7 mouse cellular contexts compared by ENCODE assay signal in the genomic region with DNA sequence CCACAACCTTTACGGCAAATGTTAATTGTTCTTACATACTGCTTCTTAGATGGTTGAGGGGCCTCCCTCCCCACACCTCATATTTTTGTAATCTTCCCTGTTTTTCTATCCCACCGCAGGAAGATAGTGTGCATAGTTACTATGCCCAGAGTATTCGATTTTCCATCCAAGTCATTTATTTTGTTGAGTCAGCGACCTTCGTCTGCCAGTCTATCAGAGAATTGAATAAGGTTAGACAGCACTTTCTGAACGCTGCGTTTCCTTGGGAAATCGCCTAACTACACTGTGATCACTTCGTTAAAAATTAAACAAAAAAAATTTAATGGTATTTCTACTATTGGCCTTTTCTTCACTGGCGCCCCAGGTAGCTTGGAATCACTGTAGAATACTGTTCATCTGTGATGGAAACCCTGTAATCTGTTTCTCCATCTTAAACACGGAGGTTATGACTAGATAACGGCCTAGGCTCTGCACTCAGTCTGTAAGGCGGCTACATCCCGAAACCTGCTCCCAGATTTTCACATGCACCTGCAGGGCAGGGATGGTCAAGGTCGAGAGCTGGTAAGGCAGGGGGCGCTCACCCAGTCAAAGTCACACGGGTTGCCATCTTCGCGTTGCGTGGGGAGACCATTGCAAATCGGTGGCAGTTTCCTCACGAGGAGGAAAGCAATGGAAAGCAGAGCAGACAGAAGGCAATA. TPM values are rescaled to one million over a fixed set of nuclear protein-coding genes. Genes with fewer than 3 reads are reported as not detected.
DNase-seq lines count a peak whose midpoint lies in the region; ATAC-seq lines count a peak whose summit lies in the region.

No protein-coding gene starts in this region.

- H3K27ac ChIP-seq in hindbrain, embryonic 16.5 days (ENCODE audit: low read depth, low read length) = peak overlapping the region; percentile 86
- H3K27ac ChIP-seq in midbrain, embryonic 16.5 days (ENCODE audit: low read length) = peak overlapping the region; percentile 86

- H3K4me3 ChIP-seq in hindbrain, embryonic 16.5 days (ENCODE audit: low read length) = peak overlapping the region; percentile 71
- peak overlapping the region; percentile 65 for H3K4me3 ChIP-seq in midbrain, embryonic 16.5 days (ENCODE audit: low read depth, low read length)

- peak overlapping the region; percentile 76 for H3K9ac ChIP-seq in hindbrain, embryonic 16.5 days (ENCODE audit: low read depth, low read length)
- peak overlapping the region; percentile 73 for H3K9ac ChIP-seq in midbrain, embryonic 16.5 days (ENCODE audit: low read depth, low read length)

- peaks cover 18% of the 10 kb centered on the region for H3K36me3 ChIP-seq in hindbrain, embryonic 16.5 days (ENCODE audit: control insufficient read depth, insufficient read depth, low read length)
- peaks cover 6% of the 10 kb centered on the region; the same call in 1 of the 2 replicates for H3K36me3 ChIP-seq in midbrain, embryonic 16.5 days (ENCODE audit: control insufficient read depth, insufficient read depth, low read length)

- peaks cover 21% of the 10 kb centered on the region for H3K4me1 ChIP-seq in hindbrain, embryonic 16.5 days (ENCODE audit: control insufficient read depth, insufficient read depth, low read depth, low read length)
- H3K4me1 ChIP-seq in midbrain, embryonic 16.5 days (ENCODE audit: control insufficient read depth, insufficient read depth, low read length) = peaks cover 21% of the 10 kb centered on the region

- DNase-seq in ovary, postnatal 10 days (ENCODE audit: low spot score) = peak; percentile 23
- no peak for DNase-seq in ovary, postnatal 36 days (ENCODE audit: low spot score)
- DNase-seq in embryo, embryonic 9.5 days (ENCODE audit: extremely low spot score) = peak; percentile 72
- DNase-seq in cerebellum, adult 11 months = no peak
- DNase-seq in left cerebral cortex, adult 11 months (ENCODE audit: low spot score) = no peak

- 11% methylated on average over 21 of the region's 22 CpGs for WGBS in hindbrain, embryonic 16.5 days
- WGBS in midbrain, embryonic 16.5 days = 12% methylated on average over 21 of the region's 22 CpGs

- no peaks in the 10 kb centered on the region for H3K9me3 ChIP-seq in hindbrain, embryonic 16.5 days (ENCODE audit: control insufficient read depth, low read length)
- H3K9me3 ChIP-seq in midbrain, embryonic 16.5 days (replicated peaks; ENCODE audit: control insufficient read depth, low read length, poor library complexity, severe bottlenecking) = no peaks in the 10 kb centered on the region

- no peaks in the 10 kb centered on the region for H3K27me3 ChIP-seq in hindbrain, embryonic 16.5 days (replicated peaks; ENCODE audit: control insufficient read depth, insufficient read depth, low read length)
- H3K27me3 ChIP-seq in midbrain, embryonic 16.5 days (ENCODE audit: control insufficient read depth, insufficient read depth, low read depth, low read length) = no peaks in the 10 kb centered on the region

- peak; percentile 65 for ATAC-seq in hindbrain, embryonic 16.5 days
- ATAC-seq in midbrain, embryonic 16.5 days = peak; percentile 75

- peak overlapping the region; percentile 66 for H3K4me2 ChIP-seq in hindbrain, embryonic 16.5 days (ENCODE audit: low read length)
- H3K4me2 ChIP-seq in midbrain, embryonic 16.5 days (ENCODE audit: low read length) = peak overlapping the region; percentile 67

RNA-seq across cellular contexts. Expression of a gene that starts 0.4 kb away (rescaled TPM):
- not detected in 2 replicates for polyA plus RNA-seq in hindbrain, embryonic 16.5 days (2015; fragmentation: Nextera tagmentation; extraction: Ambion mirVana)
- not detected in 2 replicates for polyA plus RNA-seq in midbrain, embryonic 16.5 days (2015; fragmentation: Nextera tagmentation; extraction: Ambion mirVana)

RNA-seq across cellular contexts. Expression of a gene that starts 0.8 kb away (rescaled TPM):
- polyA plus RNA-seq in hindbrain, embryonic 16.5 days (2015; fragmentation: Nextera tagmentation; extraction: Ambion mirVana) = 50.7 and 51.3 TPM in 2 replicates
- polyA plus RNA-seq in midbrain, embryonic 16.5 days (2015; fragmentation: Nextera tagmentation; extraction: Ambion mirVana) = 52.3 and 53.6 TPM in 2 replicates

RNA-seq across cellular contexts. Expression of a gene that starts 1.5 kb away (rescaled TPM):
- polyA plus RNA-seq in hindbrain, embryonic 16.5 days (2015; fragmentation: Nextera tagmentation; extraction: Ambion mirVana) = 342 and 364 TPM in 2 replicates
- 298 and 301 TPM in 2 replicates for polyA plus RNA-seq in midbrain, embryonic 16.5 days (2015; fragmentation: Nextera tagmentation; extraction: Ambion mirVana)

RNA-seq across cellular contexts. Expression of a gene that starts 6.8 kb away (rescaled TPM):
- polyA plus RNA-seq in hindbrain, embryonic 16.5 days (2015; fragmentation: Nextera tagmentation; extraction: Ambion mirVana) = 184 and 198 TPM in 2 replicates
- 177 and 185 TPM in 2 replicates for polyA plus RNA-seq in midbrain, embryonic 16.5 days (2015; fragmentation: Nextera tagmentation; extraction: Ambion mirVana)

RNA-seq across cellular contexts. Expression of a gene that starts 18.5 kb away (rescaled TPM):
- 0.26 and 0.44 TPM in 2 replicates for polyA plus RNA-seq in hindbrain, embryonic 16.5 days (2015; fragmentation: Nextera tagmentation; extraction: Ambion mirVana)
- 0.26 and 0.39 TPM in 2 replicates for polyA plus RNA-seq in midbrain, embryonic 16.5 days (2015; fragmentation: Nextera tagmentation; extraction: Ambion mirVana)

Comparison
In these comparisons a context has a peak if more than half of its experiments do, and no peak if none do; other contexts are left out.
1. DNase-seq: peak in ovary, postnatal 10 days (single experiment) and embryo, embryonic 9.5 days (single experiment); none in ovary, postnatal 36 days (single experiment), cerebellum, adult 11 months (single experiment) and left cerebral cortex, adult 11 months (single experiment).